Mouse (Mus musculus): ENCODE data around the gene Mat1a. TPM values are rescaled to one million over a fixed set of nuclear protein-coding genes. Genes with fewer than 3 reads are reported as not detected.

Gene Mat1a
- polyA plus RNA-seq, 1 experiment from 2014 or later = not detected

DNA sequence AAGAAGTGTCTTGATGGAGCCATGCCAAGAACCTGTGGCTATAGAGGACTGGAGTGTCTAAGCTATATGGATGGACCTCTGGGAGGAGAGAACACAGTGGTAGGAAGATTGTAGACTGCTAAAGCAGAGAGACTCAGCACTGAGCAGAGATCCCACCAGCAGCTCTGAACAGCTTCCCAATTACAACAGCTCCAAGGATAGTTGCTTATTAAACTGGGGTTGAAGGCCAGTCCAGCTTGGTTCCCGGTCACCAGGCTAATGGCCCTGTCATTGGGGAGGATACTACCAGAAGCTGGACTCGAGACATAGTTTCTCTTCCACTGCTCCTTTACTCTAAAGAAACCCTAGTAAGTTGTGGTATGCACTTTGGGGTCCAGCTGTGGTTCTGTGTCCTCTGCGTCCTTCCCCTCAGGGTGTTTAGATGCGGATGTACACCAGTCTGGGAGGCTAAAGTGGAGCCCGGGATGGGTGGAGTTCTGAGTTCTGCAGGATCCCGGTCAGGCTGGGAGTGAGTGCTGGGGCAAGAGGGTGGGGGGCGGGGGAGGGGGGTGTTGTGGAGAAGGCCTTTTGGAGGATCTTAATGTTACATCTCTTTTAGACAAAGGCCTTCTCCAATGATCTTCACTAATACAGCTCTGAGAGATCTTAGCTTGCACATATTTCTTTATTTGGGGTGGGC is 46.5 kb downstream of the Mat1a start, which contains the start of gene Mbl1:
TSS of gene Mbl1 (plus strand) at position 239 of the 679 bp plus-strand sequence.
- H3K9me3 ChIP-seq (ENCODE audit: control insufficient read depth, low read length) = no peaks in the 10 kb centered on the region
- 87% methylated on average over 7 of the region's 7 CpGs for WGBS
- no peak for ATAC-seq (ENCODE audit: low read depth)
- H3K4me2 ChIP-seq (ENCODE audit: low read depth, low read length) = no peak within 1 kb of the TSS
- no peaks in the 10 kb centered on the region for H3K4me1 ChIP-seq (ENCODE audit: control insufficient read depth, insufficient read depth, low read length)
- no peak within 1 kb of the TSS for H3K9ac ChIP-seq (replicated peaks; ENCODE audit: low read depth, low read length)
- H3K27ac ChIP-seq (ENCODE audit: low read depth, low read length) = no peak within 1 kb of the TSS
- no peak within 1 kb of the TSS for H3K4me3 ChIP-seq (ENCODE audit: low read depth, low read length)
- no peaks in the 10 kb centered on the region for H3K36me3 ChIP-seq (ENCODE audit: control insufficient read depth, insufficient read depth, low read length)
- no peaks in the 10 kb centered on the region for H3K27me3 ChIP-seq (ENCODE audit: control insufficient read depth, insufficient read depth, low read length)

GRCm38 (mm10) chr14:41160076-41160475 is 55.2 kb downstream of the Mat1a start:
- H3K4me3 ChIP-seq (ENCODE audit: low read depth, low read length) = no peak overlapping the region
- no peaks in the 10 kb centered on the region for H3K36me3 ChIP-seq (ENCODE audit: control insufficient read depth, insufficient read depth, low read length)
- no peaks in the 10 kb centered on the region for H3K27me3 ChIP-seq (ENCODE audit: control insufficient read depth, insufficient read depth, low read length)
- WGBS = 88% methylated on average over 4 of the region's 4 CpGs
- no peak overlapping the region for H3K4me2 ChIP-seq (ENCODE audit: low read depth, low read length)
- no peak for ATAC-seq (ENCODE audit: low read depth)
- no peaks in the 10 kb centered on the region for H3K9me3 ChIP-seq (ENCODE audit: control insufficient read depth, low read length)
- no peak overlapping the region for H3K9ac ChIP-seq (replicated peaks; ENCODE audit: low read depth, low read length)
- H3K27ac ChIP-seq (ENCODE audit: low read depth, low read length) = no peak overlapping the region
- no peaks in the 10 kb centered on the region for H3K4me1 ChIP-seq (ENCODE audit: control insufficient read depth, insufficient read depth, low read length)

DNA sequence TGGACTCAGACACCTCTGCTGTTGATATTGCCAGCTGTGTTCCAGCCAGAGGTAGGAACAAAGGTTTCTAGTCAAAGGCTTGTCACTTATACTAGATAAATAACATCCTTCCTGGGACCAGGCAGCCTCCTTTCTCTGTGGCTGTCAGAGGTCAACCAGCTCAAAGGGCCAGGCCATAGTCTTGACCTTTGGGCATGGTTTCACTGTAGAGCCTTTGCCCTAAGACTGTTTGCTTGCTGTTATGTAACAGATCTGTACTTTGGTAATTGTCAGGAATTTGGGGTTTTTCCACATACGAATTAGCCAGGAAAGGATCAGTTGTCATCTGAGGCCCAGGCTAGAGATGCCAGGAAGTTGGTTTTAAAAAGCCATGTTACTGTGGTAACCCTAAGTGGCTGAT is 55.9 kb downstream of the Mat1a start:
- WGBS = 81% methylated on average over 1 of the region's 1 CpGs
- H3K27me3 ChIP-seq (ENCODE audit: control insufficient read depth, insufficient read depth, low read length) = no peaks in the 10 kb centered on the region
- H3K9ac ChIP-seq (replicated peaks; ENCODE audit: low read depth, low read length) = no peak overlapping the region
- no peaks in the 10 kb centered on the region for H3K4me1 ChIP-seq (ENCODE audit: control insufficient read depth, insufficient read depth, low read length)
- H3K27ac ChIP-seq (ENCODE audit: low read depth, low read length) = no peak overlapping the region
- H3K9me3 ChIP-seq (ENCODE audit: control insufficient read depth, low read length) = no peaks in the 10 kb centered on the region
- H3K36me3 ChIP-seq (ENCODE audit: control insufficient read depth, insufficient read depth, low read length) = no peaks in the 10 kb centered on the region
- no peak for ATAC-seq (ENCODE audit: low read depth)
- H3K4me3 ChIP-seq (ENCODE audit: low read depth, low read length) = no peak overlapping the region
- no peak overlapping the region for H3K4me2 ChIP-seq (ENCODE audit: low read depth, low read length)

DNA sequence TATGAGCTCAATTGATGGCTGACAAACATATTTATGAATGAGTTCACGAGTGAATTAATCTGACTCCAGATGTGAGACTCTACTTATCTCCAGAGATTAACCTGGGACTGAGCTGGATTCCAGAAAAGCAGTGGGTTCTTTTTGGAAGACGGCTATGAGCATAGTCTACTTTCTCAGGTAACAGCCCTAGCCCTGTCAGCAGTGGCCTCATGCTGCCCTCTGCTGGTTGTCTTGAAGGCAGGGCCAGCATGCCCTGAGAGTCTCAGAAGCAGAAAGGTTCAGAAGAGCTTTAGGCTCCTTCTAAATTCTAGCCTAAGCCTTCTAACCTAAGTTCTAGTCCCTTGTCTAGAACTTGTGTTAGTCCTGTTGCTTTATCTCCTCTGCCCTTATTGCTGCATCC is 57.8 kb downstream of the Mat1a start:
- no peaks in the 10 kb centered on the region for H3K36me3 ChIP-seq (ENCODE audit: control insufficient read depth, insufficient read depth, low read length)
- no peak overlapping the region for H3K4me3 ChIP-seq (ENCODE audit: low read depth, low read length)
- H3K27me3 ChIP-seq (ENCODE audit: control insufficient read depth, insufficient read depth, low read length) = no peaks in the 10 kb centered on the region
- H3K4me2 ChIP-seq (ENCODE audit: low read depth, low read length) = no peak overlapping the region
- ATAC-seq (ENCODE audit: low read depth) = peak; percentile 58; the same call in 1 of the 2 replicates
- no peak overlapping the region for H3K27ac ChIP-seq (ENCODE audit: low read depth, low read length)
- no peaks in the 10 kb centered on the region for H3K9me3 ChIP-seq (ENCODE audit: control insufficient read depth, low read length)
- H3K9ac ChIP-seq (replicated peaks; ENCODE audit: low read depth, low read length) = no peak overlapping the region
- no peaks in the 10 kb centered on the region for H3K4me1 ChIP-seq (ENCODE audit: control insufficient read depth, insufficient read depth, low read length)
- WGBS = 21% methylated on average over 2 of the region's 2 CpGs

DNA sequence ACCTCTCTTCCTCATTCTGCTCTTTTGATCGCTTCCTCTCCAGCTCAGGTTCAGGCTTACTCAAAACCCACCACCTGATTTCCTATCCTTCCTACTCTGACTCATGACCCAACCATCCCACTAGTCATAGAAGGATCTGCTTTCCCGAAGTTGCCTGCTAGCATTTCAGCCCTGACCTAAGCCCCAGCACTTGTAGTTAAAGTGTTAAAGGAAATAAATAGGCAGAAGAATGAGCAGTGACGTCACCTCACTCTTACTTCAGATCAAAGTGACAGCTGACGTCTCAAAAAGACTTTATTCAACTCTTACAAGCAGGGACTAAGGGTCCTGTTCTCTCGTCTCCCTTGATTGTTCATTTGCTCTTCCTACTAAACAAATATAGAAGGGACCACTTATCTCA is 62.4 kb downstream of the Mat1a start:
- no peak for ATAC-seq (ENCODE audit: low read depth)
- Histone ChIP-seq H3K4me3 (ENCODE audit: low read depth, low read length) (no peak overlapping the region), H3K4me2 (ENCODE audit: low read depth, low read length) (no peak overlapping the region), H3K27me3 (ENCODE audit: control insufficient read depth, insufficient read depth, low read length) (no peaks in the 10 kb centered on the region), H3K4me1 (ENCODE audit: control insufficient read depth, insufficient read depth, low read length) (no peaks in the 10 kb centered on the region), H3K36me3 (ENCODE audit: control insufficient read depth, insufficient read depth, low read length) (no peaks in the 10 kb centered on the region), H3K9ac (replicated peaks; ENCODE audit: low read depth, low read length) (no peak overlapping the region), H3K27ac (ENCODE audit: low read depth, low read length) (no peak overlapping the region), H3K9me3 (ENCODE audit: control insufficient read depth, low read length) (no peaks in the 10 kb centered on the region)
- 77% methylated on average over 5 of the region's 5 CpGs for WGBS

- no peak overlapping the region for H3K4me2 ChIP-seq (ENCODE audit: low read depth, low read length)
- 81% methylated on average over 1 of the region's 1 CpGs for WGBS
- H3K27ac ChIP-seq (ENCODE audit: low read depth, low read length) = no peak overlapping the region
- no peak overlapping the region for H3K9ac ChIP-seq (replicated peaks; ENCODE audit: low read depth, low read length)
- no peak overlapping the region for H3K4me3 ChIP-seq (ENCODE audit: low read depth, low read length)
- no peaks in the 10 kb centered on the region for H3K9me3 ChIP-seq (ENCODE audit: control insufficient read depth, low read length)
- ATAC-seq (ENCODE audit: low read depth) = no peak
- no peaks in the 10 kb centered on the region for H3K4me1 ChIP-seq (ENCODE audit: control insufficient read depth, insufficient read depth, low read length)
- H3K36me3 ChIP-seq (ENCODE audit: control insufficient read depth, insufficient read depth, low read length) = no peaks in the 10 kb centered on the region
- no peaks in the 10 kb centered on the region for H3K27me3 ChIP-seq (ENCODE audit: control insufficient read depth, insufficient read depth, low read length)
Measured at GRCm38 (mm10) chr14:41168567-41168966, 63.7 kb downstream of the Mat1a start.

DNA sequence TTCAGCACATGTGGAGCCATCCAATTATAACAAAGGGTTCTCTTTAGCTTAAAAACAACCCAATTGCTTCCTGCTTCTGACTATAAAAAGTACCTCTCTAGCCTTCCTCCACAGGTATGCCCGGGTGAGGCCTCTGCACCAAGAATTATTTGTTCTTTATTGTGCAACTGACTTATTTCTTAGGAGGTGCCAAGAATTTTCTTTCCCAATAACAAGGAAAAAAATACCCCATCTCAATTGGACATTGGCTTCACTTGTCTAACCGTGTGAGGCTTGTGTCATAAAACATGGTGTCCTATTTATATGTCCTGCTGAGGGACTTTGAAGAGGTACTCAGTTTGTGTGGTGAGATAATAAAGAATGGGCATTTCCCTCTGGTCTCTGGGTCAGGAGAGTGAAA is 65.7 kb downstream of the Mat1a start:
- H3K27me3 ChIP-seq (ENCODE audit: control insufficient read depth, insufficient read depth, low read length) = no peaks in the 10 kb centered on the region
- H3K36me3 ChIP-seq (ENCODE audit: control insufficient read depth, insufficient read depth, low read length) = no peaks in the 10 kb centered on the region
- H3K9ac ChIP-seq (replicated peaks; ENCODE audit: low read depth, low read length) = no peak overlapping the region
- H3K9me3 ChIP-seq (ENCODE audit: control insufficient read depth, low read length) = no peaks in the 10 kb centered on the region
- 75% methylated on average over 2 of the region's 2 CpGs for WGBS
- H3K27ac ChIP-seq (ENCODE audit: low read depth, low read length) = no peak overlapping the region
- no peaks in the 10 kb centered on the region for H3K4me1 ChIP-seq (ENCODE audit: control insufficient read depth, insufficient read depth, low read length)
- H3K4me2 ChIP-seq (ENCODE audit: low read depth, low read length) = no peak overlapping the region
- ATAC-seq (ENCODE audit: low read depth) = no peak
- H3K4me3 ChIP-seq (ENCODE audit: low read depth, low read length) = no peak overlapping the region

Other genes with a start within 250 kb of the Mat1a start
- gene Sh2d4b, start 211.8 kb upstream of the Mat1a start, polyA plus RNA-seq (2014; fragmentation: Nextera tagmentation; extraction: Ambion mirVana) = 1.7 and 1.9 TPM in 2 replicates
- 45.2 and 66.3 TPM in 2 replicates for gene Tspan14, start 138.2 kb upstream of the Mat1a start, polyA plus RNA-seq (2014; fragmentation: Nextera tagmentation; extraction: Ambion mirVana)
- 102 and 108 TPM in 2 replicates for gene Fam213a, start 91.2 kb upstream of the Mat1a start, polyA plus RNA-seq (2014; fragmentation: Nextera tagmentation; extraction: Ambion mirVana)
- 0.78 TPM in 1 of 2 replicates, not detected in the other for gene Dydc2, start 35.8 kb upstream of the Mat1a start, polyA plus RNA-seq (2014; fragmentation: Nextera tagmentation; extraction: Ambion mirVana)
- 0.27 TPM in 1 of 2 replicates, not detected in the other for gene Dydc1, start 32.1 kb upstream of the Mat1a start, polyA plus RNA-seq (2014; fragmentation: Nextera tagmentation; extraction: Ambion mirVana)
- gene Sftpa1, start 26.7 kb downstream of the Mat1a start, polyA plus RNA-seq (2014; fragmentation: Nextera tagmentation; extraction: Ambion mirVana) = not detected in 2 replicates
- not detected in 2 replicates for gene Mbl1, start 46.4 kb downstream of the Mat1a start, polyA plus RNA-seq (2014; fragmentation: Nextera tagmentation; extraction: Ambion mirVana)
- gene Sftpd, start 80.1 kb downstream of the Mat1a start, polyA plus RNA-seq (2014; fragmentation: Nextera tagmentation; extraction: Ambion mirVana) = not detected in 2 replicates
- gene Gm2832, start 173.8 kb downstream of the Mat1a start, polyA plus RNA-seq (2014; fragmentation: Nextera tagmentation; extraction: Ambion mirVana) = 0.33 and 0.49 TPM in 2 replicates
- not detected in 2 replicates for gene Gm5798, start 243.6 kb downstream of the Mat1a start, polyA plus RNA-seq (2014; fragmentation: Nextera tagmentation; extraction: Ambion mirVana)